Mouse (Mus musculus) 416B (cell line): Measurements from ENCODE around the gene Fkbp4.

Source experiments
- DNase-seq: peaks from one replicate; pipeline ENCODE4 v3.0.0; 2011; ENCODE audit warnings: low read depth

Fkbp4 gene

DNA sequence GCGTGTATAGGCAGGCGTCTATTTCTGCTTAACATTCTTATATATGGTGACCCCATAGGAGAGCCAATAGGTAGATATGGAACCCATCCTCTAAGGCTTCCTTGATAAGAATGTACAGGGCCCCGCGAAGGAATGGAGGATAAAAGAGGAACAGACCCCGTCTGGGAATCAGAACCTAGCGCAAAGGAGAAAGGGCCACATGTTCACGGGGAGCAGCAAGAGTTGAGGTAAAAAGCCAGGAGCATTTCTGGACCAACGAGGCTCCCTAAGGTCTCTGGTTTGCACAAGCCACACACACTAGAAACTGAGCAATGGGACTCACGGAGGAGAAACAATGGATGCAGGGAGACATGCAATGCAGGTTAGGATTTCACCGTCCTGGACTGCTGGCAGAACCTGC is 1.2 kb downstream of the Fkbp4 start:
- DNase-seq: peak; percentile 46

DNA sequence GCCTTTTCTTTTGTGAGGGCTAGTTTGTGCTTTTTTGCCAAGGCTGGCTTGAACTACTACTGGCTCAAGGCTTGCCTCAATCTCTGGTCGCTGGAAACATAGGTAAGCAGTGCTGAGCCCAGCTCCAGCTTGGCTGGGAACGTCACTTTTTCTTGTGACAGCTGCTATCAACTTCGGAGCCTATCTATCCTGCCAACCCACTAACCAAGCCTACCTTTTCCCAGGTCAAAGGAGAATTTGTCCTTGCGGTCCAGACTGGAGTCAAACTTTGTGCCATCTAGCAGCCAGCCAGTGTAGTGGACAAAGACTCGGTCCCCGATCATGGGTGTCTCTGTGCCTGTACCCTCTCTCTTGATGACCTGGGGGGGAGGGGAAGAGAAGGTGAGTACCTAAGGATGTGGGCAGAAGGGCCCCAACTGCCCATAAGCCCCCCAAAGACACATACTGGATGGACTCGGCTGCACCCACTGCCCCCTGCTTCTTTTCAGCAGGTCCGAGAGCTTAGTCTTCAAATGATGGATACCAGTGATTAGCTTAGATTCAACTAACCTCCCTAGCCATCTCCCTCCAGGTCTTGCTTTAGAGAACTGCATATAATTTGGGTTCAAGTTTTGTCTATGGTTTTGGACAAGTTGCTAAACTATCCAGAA is 2.0 kb downstream of the Fkbp4 start:
- no peak for DNase-seq

DNA sequence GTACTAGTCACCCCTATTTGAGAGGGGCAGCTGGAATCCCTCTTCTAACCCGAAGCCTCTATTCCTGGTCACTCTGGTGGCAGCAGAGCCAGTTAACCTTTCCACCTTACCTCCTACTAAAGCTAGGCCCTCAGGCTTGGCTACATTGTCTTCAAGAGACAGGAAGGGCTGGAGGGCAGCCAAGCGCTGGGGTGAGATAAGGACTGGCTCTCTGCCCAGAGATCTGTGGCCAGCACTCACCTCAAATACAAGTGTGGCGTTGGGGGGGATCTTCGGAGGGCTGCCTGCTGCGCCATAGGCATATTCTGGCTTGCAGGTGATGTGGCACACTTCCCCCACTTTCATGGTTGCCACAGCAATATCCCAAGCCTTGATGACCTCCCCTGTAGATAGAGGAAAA is 3.0 kb downstream of the Fkbp4 start:
- peak; percentile 96 for DNase-seq

DNA sequence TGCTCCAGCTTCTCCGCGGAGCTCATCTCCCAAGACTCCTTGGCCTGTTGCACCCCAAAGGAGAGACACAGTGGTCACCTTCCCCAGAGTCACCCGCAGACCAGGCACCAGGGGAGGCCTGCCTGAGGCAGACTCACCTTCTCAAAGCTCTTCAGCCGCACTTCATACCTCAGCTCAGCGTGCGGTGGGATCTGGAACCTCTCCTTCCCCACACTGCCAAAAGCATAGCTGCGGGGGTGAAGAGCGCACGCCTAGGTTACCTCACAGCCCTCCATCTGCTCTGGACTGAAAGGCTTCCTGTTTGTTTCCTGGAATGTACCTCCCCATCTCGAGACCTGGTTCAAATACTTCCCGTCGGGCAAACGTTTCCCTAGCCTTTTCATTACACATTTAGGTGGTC is 4.9 kb downstream of the Fkbp4 start:
- DNase-seq: no peak

DNA sequence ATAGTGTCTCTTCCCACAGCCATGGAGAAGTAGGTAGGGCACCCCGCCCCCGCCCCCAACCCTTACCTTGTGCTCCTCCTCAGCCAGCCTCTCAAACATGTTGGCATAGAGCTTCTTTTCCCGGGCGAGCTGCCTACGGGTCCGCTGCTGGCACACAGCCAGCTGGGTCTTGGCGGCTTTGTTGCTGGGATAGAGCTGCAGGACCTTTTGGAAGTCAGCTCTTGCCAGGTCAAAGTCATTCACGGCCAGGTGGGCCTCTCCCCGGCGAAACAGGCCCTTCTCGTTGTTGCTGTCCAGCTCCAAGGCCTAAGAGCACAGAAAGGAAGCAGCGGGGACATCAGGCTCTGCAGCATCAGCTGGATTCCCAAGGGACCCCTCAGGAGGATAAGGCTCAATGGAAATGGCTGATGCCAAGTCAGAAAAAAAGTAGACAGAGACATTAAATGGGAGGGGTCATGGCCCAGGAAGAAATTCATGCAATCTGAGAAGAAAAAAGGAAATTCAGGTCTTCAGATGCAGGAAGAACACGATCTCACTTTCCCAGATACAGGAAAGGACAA is 6.0 kb downstream of the Fkbp4 start:
- no peak for DNase-seq

DNA sequence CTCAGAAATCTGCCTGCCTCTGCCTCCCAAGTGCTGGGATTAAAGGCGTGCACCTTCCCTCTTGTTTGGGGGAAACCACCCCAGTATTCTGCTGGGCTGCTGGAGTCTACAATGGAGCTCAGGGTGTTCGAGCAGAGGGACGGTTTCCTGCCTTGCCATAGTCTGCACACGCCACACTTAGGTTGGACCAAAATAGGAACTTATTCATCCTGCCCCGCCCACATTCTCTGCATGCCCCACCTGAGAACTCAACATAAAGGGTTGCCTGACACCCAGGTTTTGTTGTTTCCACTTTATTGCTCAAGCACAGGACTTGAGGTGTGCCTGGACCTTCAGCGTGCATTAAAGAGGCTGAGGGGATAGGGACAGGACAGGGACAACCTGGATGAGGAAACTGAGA is 8.7 kb downstream of the Fkbp4 start:
- DNase-seq: no peak

DNA sequence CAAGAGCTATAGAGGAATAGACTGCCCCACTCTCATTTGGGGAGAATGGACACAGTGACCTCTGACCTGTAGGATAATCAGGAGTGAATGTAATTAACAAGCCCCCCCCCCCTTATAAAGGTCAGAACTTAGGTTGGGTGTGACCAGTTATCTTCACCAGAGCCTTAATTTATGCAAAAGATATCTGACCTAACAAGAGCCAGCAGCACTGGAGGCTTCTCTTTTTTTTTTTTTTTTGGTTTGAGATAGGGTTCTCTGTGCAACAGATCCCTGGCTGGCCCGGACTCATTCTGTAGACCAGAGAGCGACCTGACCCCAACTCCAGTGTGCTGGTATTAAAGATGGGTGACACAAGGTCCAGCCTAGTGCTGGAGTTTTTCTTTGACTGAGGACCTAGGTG is 9.2 kb downstream of the Fkbp4 start:
- no peak for DNase-seq

DNA sequence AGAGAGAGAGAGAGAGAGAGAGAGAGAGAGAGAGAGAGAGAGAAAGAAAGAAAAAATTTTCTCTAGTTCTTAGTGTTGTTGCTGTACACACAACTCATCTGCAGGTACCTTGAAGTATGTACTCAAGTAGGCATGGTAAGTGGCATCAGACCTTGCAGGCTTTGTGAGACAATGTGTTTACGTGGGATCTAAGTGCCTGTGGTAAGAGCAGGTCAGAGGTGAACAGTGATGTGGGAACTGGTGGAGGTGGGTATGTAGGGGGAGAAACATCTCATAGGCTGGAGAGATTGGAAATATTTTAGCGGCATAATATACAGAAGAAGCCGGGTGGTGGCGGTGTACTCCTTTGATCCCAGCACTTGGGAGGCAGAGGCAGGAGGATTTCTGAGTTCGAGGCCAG is 10.9 kb downstream of the Fkbp4 start:
- DNase-seq: no peak

DNA sequence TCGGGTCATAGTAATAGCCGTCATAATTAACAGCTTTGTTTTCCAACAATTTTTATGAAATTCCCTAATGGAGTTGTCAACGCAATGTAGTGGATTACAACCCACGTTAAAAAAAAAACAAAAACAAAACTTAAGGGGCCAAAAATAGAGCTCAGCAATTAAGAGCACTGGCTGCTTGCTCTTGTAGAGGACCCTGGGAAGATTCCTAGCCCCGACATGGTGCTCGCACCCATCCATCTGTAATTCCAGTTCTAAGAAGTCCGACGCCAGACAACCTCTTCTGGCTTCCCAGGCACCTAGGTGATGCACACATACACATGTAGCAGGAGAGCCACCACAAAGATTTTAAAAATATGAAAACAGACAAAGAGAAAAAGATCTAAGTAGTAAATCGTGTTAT is 13.4 kb downstream of the Fkbp4 start:
- DNase-seq: no peak

DNA sequence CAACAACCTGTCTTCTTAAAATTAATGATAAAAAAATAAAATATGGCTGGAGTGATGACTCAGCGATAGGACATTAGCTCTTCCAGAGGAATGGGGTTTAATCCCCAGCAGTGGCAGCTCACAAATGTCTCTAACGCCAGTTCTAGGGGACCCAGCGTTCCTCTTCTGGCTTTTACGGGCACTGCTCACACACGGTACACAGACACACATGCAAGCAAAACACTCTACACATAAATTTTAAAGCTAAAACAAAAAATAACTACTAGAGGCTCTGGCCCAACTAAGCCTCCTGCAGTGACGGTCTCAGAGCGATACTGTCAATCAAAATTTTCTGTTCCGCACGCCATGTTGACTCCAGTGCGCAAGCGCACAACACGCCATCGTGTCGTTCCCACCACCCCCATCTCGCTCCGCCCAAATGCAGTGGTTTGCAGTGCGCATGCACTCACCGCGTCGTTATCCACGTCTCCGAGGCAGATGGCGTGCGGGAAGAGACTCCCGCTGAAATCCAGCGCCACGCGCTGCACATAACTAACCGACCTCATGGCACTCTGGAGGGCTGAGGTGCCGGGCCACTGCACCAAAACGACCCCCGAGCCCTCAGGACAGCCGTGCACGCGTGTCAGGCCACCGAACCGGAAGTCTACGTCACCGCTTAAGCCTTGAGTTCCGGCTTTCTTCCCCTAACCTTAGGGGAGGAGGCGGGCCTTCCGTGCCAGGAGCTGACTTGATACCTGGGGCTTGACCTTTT is 14.0 kb downstream of the Fkbp4 start, which contains the start of gene Itfg2:
Itfg2 (minus strand) TSS at position 663 of the 751 bp plus-strand sequence.
- DNase-seq: peak; percentile 98

DNA sequence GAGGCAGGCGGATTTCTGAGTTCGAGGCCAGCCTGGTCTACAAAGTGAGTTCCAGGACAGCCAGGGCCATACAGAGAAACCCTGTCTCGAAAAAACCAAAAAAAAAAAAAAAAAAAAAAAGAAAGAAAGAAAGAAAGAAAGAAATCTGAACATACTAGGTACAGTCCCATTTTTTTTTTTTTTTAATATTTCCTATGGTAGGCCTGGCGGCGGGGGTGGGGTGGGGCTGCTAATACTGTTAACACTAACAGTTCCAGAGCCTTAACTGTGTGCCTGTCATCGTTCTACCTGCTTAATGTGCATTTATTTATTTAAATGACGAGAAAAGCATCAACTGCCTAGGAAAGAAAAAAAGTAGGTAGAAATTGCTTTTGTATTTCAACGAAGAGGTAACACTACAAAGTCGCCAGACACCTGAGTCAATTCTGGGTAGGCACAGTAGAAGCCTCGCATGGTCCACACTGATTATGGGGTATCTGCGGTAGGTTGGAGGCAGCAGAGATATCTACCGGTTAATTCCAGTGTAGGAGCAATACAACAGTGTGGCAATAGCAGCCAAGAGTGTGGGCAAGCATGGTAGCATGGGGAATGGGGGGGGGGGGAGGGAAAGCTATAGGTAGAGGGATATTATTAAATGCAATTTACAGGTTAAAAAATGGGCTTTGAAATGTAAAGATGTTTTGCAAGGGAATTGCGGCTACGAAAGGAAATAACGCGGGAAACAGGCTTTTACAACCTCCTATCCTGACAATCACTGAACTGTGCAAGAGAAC is 14.8 kb downstream of the Fkbp4 start:
- peak; percentile 68 for DNase-seq

DNA sequence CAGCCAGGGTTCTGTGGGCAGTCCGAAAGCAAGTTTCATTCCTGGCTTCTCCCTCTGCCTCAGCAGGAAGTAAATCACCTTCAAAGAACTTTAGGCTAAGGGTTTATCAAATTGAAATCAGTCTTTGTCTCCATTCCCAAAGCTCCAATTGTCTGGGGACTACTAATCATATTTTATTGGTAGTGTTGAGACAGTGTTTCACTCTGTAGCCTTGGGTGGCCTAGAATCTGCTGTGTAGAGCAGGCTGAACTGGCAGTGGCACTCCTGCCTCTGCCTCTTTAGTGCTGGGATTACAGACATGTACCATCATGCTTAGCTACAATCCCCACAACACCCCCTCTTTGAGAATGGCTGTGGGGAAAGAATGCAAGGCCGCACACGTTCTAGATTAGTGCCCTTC is 17.0 kb downstream of the Fkbp4 start:
- no peak for DNase-seq

DNA sequence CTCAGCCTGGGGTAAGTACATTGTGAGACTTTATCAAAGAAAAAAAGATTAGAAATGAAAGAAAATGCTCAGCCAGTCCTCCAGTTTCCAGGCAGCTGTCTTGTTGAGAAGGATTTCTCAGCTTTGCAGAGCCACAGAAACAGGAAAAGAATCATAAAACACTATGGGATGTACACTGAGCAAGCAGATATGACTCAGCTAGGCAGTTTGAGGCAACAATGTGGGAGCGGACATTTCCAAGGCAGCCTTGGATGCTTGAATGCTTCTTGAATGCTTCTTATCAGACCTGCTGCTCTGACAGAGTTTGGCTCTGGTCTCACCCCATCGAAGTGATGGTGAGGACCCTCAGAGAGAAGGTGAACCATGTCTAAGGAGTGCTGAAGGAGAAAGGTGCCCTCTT is 17.4 kb downstream of the Fkbp4 start:
- peak; percentile 64 for DNase-seq

DNA sequence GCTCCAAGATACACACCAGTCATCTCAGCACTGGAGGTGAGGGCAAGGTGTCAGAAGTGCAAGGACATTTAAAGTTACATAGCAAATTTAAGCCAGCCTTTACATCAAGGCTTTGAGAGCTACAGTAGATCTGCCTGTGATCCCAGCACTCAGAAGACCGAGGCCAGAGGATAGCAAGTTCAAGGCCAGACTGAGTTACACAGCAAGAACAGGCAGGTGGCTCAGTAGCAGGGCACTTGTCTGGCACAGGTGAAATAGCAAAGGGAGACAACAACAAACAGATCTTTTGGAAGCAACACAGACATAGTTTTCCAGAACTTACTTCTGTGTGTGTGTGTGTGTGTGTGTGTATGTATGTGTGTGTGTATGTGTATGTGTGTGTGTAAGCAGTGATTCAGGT is 20.4 kb downstream of the Fkbp4 start:
- no peak for DNase-seq

DNA sequence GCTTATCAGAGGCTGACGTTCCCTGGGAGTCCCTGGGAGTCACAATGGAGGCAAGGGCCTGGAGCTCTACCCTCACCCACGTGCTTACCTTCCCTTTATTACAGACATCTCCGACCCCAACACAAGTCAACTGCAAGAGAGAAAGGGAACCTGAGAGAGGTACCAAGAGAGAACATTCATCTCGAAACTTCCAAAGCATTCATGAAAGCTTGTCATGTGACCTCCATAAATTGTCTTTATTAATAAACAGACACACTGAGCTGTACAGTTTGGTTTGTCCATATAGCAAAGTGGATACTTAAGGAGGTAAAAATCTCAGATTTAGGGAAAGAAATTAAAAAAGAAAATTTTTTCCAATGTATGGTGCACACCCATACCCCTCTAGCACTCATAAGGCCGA is 22.3 kb downstream of the Fkbp4 start:
- DNase-seq: no peak

DNA sequence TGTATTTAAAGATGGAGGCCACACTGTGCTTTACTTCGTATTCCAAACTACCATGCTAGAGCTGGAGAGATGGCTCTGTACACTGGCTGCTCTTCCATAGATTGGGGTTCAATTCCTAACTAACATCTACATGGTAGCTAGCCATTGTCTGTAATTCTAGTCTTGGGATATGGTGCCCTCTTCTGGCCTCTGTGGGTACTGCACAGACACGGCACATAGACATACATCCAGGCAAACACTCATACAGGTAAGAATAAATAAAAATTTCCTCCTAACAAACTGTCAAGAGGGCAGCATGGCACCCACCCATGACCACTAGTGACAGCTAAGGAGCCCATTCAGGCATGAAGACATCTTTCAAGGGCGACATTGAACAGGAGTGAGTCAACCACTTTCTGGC is 27.4 kb downstream of the Fkbp4 start:
- peak; percentile 70 for DNase-seq

DNA sequence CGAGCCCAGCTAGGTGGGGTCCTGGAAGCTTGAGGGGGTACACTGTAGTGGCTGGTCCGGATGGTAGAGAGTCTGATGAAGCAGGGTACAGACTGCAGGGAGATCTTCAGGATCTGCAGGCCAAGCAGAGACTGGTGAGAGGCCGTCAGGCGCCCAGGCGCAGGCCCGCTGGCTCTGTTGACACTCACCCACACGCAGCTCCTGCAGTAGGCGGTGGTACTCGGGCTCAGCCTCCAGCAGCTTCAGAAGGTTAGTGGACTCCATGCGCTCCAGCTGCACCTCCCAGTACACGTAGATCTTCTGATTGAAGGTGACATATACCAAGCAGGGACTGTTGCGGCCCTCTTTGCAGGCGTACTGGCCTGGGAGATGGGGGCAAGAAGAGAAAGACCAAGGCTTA is 28.2 kb downstream of the Fkbp4 start:
- DNase-seq: no peak

DNA sequence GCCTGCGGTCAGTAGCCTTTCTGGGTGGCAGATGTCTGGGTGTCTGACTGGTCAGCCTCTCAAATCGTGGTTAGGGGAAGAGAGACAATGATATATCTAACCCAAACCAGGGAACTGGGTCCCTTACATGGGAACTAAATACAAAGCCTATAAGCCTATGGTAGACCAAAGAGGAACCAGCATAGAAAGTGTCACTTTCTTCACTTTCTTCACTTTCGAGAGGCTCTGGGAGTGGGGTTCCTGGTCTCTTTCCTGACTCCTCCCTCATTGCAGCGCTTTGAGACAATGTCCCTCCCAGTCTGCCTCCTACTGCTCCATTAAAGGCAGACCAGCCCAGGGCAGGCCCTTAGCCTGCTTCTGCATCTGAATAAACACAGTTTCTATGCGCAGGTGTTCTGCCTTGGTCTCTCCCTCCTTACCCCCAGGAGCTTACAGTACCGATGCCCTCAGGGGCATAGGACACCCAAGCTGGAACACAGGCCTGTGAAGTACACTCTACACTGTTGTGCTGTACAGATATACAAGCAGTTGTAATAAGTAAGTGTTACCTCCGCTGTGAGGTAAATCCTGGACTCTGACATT is 29.8 kb downstream of the Fkbp4 start:
- DNase-seq: no peak

DNA sequence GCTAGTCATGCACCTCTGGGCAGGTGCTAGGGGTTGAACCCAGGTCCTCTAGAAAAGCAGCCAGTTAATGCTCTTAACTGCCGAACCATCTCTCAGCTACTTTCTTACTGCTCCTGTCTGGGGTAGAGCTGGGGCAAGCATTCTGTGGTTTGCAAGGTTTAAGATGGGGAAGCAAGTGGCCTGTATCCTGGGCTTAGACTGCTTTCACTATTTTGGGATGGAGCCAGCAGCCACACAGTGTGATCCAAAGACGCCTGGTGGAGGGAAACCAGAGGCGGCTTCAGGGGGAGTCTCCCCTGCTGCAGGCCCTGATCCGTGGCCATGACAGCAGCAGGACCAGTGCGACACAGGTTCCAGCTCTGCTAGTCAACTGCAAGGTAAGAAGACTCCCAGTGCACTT is 33.8 kb downstream of the Fkbp4 start:
- peak; percentile 77 for DNase-seq

DNA sequence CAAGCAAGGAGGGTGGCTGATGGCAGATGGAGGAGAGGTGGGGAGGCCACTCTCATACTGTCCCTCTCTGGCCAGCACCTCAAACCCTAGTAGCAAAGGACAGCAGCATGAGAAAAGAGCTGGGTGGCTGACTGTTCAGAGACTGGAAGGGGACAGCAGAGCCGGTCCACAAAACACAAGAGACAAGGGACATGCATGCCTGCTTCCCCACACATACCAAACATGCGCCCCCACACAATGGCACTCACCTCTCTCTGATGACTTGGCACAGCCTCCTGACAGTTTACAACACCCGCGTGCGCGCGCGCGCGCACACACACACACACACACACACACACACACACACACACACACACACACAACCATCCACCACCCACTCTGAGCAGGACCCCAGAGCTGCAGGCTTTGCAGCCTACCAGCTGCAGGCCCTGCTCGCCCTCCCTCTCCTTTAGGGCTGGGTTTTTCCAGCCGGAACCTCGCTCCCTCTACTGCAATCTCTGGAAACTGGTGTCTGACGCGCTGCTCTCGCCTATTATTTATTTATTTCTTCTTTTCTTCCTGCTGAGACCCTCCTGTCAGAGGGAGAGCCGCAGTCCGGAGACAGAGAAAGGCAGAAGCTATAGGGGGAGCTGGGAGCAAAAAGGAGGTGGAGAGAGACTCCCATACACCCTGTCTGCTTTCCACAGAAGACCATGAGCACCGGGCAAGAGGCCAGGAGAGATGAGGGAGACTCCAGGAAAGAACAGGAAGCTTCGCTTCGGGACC is 38.9 kb downstream of the Fkbp4 start:
- DNase-seq: no peak

DNA sequence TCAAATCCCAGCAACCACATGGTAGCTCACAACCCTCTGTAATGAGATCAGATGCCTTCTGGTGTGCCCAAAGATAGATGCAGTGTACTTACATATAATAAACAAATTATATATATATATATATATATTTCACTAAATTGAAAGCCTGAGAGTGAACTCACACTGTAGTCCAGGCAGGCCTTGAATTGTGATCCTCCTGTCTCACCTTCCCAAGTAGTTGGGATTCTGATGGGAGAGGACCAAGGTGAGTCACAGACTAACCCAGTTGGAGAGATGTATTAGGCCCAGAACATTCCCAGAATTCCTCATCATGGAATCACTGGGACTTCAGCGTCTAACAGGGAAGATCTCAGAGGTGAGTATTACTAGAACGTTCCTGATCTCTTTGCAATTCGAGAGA is 39.5 kb downstream of the Fkbp4 start, which contains the start of gene Nrip2:
Nrip2 (plus strand) TSS at position 301 of the 400 bp plus-strand sequence.
- DNase-seq: no peak
